Mouse (Mus musculus) thymus, adult 2 months (tissue): ENCODE results near the gene Card11.

ENCODE experiments used
- CTCF ChIP-seq: fragments of 200-500 bp; IDR thresholded peaks from 2 replicates; pipeline ENCODE4 v1.5.1; 2012; ENCODE audit warnings: mild to moderate bottlenecking, control low read depth, low read length, moderate library complexity, borderline replicate concordance; ENCODE audit not compliant: control insufficient read depth, poor library complexity, insufficient read depth; ENCODE audit errors: extremely low read depth
- POLR2A ChIP-seq: fragments of 200-500 bp; IDR thresholded peaks from 2 replicates; pipeline ENCODE4 v1.6.1; 2012; ENCODE audit warnings: mild to moderate bottlenecking, low read length, control low read depth, moderate library complexity; ENCODE audit not compliant: control insufficient read depth, poor library complexity, insufficient read depth; ENCODE audit errors: extremely low read depth

- TF ChIP-seq POLR2A (no peak), CTCF (no peak)
Observed at GRCm38 (mm10) chr5:140934639-140935315, 65.6 kb downstream of the Card11 start.
